Mouse (Mus musculus) urinary bladder, postnatal 10 days (tissue): ENCODE data around the gene H2al2a.
"Not testable (repeated sequence)": the region's sequence is repeated elsewhere in the genome, so short reads cannot be mapped to it uniquely, and the experiment has no call there.

Experiments
- DNase-seq: peaks from one replicate; pipeline ENCODE4 v3.0.0; 2022; ENCODE audit warnings: low spot score

The H2al2a gene

DNA sequence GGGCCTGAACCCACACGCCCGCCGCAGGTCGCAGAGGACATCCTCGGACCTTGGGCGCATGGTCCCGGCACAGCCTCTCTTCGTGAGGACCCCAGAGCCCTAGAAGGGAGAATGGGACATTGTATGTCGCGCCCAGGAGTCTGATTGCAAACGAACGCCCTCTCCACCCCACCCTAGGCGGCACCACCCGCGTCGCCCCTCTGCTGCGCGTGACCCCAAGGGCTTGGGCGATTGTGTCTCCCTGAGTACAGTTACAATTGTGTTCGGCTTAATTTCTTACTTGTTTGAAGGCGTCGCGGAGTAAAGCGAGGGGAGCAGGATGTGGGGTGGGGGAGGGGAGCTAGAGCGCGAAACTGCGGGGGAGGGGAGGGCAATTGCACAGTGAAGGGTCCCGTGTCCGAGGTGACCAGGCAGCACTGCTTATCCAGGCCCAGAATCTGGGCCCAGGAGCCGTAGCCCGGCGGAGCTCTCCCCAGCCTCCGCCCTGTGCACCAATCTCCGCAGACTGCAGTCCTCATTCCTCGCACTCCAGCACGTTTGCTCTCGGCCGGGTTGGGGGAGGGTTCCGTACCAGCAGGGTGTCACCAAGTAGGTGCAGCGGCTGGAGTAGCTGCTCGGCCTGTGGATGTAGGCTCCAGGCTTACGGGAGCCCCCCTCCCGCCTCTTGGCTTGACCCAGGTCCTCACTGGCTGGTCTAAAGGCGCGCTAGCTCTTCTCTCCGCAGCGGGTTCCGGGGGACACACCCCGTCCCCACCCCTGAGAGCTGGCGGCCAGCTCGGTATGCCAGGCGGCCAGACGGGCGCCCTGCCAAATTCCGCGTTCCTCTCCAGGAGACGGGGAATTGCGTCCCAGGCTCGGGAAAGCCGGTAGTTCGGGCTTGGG lies 31.6 kb upstream of the H2al2a start:
- peak; percentile 68 for DNase-seq

GRCm38 (mm10) chr2:18027448-18028139 lies 30.8 kb upstream of the H2al2a start:
- DNase-seq = peak; percentile 80

- DNase-seq = no peak
These were observed 29.6 kb upstream of the H2al2a start for GRCm38 (mm10) chr2:18026116-18026947.

- no peak for DNase-seq
These were observed 29.0 kb upstream of the H2al2a start for GRCm38 (mm10) chr2:18025781-18026115.

DNA sequence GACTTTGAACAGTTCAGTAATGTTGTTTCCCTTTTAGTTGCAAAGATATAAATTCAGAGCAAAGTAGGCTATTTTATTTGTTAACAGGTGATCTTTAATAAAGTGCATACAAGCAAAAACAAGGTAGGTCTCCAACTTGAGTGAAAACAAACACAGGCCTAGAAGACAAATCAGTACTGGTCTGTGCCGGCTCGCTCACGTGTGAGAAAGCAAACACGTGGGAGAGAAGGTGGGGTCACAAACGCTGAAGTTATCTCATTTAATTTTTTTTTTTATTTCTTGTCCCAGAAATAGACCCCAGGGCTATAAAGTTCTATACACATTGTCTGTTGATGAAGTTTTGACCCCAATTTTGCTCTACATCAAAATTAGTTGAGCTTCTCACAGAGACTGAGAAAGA lies 28.4 kb upstream of the H2al2a start:
- DNase-seq = no peak

DNA sequence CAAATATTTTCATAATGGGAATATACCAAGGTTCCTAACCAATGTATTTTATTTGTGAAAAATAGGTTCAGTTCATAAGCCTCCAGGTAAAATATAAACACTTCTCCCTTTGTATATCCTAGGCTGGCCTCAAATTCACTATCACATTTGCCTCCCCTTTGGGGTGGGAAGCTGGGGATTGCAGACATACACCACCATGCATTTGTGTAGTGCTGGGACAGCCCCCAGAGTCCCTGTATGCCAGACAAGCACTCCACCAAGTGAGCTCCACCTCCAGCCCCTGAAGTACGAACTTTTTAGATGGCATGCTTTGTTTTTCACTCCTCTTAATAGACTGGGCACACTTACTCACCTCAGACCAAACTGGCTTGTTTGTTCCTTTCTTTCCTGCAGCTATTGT lies 26.1 kb upstream of the H2al2a start:
- no peak for DNase-seq

DNA sequence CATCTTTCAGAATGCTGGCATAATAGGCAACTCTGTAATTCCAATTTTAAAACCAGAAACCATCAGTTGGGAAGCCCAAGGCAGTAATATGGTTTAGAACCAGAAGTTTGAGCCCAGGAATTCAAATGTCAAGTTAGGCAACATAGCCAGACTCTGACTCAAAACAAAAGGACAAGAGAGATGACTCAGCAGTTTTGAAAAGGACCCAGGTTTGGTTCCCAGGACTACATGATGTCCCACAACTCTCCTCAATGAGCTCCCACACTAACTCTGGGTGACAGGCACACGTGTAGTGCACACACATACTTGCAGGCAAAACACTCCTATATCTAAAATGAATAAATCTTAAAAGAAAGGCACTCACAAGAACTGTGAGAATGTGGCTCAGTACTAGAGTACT lies 22.4 kb upstream of the H2al2a start:
- DNase-seq = no peak

GRCm38 (mm10) chr2:18017321-18017720 lies 20.6 kb upstream of the H2al2a start:
- DNase-seq = no peak

- no peak for DNase-seq
These were observed 19.9 kb upstream of the H2al2a start for GRCm38 (mm10) chr2:18016639-18017038.

DNA sequence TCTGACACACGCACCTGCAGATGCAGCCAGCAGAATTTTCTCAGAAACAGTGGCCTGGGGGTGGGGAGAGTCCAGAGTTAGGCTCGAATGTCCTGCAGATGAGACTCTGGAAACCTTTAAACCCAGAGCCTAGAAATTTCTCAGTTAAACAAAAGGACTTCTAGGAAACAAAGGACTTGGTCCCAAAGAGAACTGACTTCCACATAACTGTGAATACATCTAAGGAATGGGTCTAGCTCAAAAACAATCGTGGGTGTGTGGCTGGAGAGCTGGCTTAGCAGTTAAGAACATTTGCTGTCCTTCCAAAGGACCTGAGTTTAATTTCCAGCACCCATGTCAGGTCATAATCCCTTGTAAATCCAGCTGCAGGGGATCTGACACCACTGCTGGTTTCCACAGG lies 18.8 kb upstream of the H2al2a start:
- no peak for DNase-seq

GRCm38 (mm10) chr2:18012866-18013265 lies 16.1 kb upstream of the H2al2a start:
- DNase-seq = no peak

GRCm38 (mm10) chr2:18011226-18011625 lies 14.5 kb upstream of the H2al2a start:
- no peak for DNase-seq

DNA sequence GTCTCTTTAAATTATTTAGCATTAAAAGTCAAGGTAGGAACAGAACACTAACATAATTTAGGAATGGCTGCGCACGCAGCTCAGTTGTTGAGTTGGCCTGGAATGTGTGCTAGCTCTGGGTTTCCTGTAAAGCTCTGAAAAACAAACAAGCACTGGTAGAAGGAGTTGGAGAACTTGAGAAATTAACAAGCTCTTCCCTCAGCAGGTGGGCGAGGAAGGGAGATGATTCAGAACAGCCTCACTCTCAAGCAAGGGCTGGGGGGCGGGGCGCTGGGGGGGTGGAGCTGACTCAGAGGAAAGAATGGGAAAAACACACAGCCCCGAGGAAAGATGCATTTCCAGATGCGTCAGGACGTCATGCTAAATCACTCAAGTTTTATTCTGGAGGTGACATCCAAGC lies 8.4 kb upstream of the H2al2a start:
- no peak for DNase-seq

GRCm38 (mm10) chr2:18004286-18004685 lies 7.5 kb upstream of the H2al2a start:
- no peak for DNase-seq

DNA sequence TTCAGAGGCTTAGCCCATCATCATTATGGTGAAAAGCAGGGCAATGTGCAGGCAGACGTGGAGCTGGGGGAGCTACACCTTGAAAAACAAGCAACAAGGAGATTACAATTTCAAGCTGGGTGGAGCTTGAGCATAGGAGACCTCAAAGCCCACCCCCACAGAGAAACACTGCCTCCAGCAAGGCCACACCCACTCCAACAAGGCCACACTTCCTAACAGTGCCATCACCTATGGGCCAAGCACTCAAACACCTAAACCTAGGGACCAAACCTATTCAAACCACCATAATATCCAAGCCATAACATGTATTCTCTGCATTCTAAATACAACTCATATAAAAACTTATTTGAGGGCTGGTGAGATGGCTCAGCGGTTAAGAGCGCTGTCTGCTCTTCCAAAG lies 5.5 kb upstream of the H2al2a start:
- DNase-seq = no peak

- no peak for DNase-seq
These were observed 7.2 kb downstream of the H2al2a start for GRCm38 (mm10) chr2:17989562-17989961.

- DNase-seq = no peak
These were observed 7.6 kb downstream of the H2al2a start for GRCm38 (mm10) chr2:17989115-17989514.

GRCm38 (mm10) chr2:17986694-17987093 lies 10.1 kb downstream of the H2al2a start:
- no peak for DNase-seq

DNA sequence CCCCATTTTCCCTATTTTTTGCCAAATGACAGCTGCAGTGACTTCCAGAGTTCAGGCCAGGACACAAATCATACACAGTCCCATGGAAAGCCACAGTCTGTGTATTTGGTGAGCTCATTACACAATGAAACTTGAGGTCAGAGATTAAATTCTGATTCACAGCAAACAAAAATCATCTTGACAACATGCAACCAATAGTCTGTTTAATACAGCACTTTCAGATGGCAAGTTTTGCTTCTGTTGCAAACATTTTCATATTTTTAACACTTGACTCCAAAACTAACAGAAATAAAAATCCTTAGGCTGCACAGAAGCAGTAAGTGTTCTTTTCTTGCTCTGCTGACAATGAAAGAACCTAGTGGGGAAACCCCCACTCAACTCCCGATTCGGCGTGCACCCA lies 12.0 kb downstream of the H2al2a start:
- DNase-seq = no peak

- DNase-seq = no peak
These were observed 14.0 kb downstream of the H2al2a start for GRCm38 (mm10) chr2:17982747-17983146.

DNA sequence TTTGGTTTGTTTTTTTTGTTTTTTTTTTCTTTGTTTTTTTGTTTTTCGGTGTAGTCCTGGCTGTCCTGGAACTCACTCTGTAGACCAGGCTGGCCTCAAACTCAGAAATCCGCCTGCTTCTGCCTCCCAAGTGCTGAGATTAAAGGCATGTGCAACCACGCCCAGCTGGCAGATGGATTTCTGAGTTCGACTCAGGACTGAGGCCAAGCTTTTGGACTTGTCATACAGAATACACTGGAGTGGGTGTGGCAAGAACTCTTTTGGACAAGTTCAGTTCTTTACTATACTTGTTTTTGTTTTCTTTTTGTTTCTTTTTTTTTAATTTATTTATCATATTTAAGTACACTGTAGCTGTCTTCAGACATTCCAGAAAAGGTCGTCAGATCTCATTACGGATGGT lies 18.1 kb downstream of the H2al2a start:
- no peak for DNase-seq

- not testable (repeated sequence) for DNase-seq
These were observed 18.5 kb downstream of the H2al2a start for GRCm38 (mm10) chr2:17978251-17978650.

- not testable (repeated sequence) for DNase-seq
These were observed 19.1 kb downstream of the H2al2a start for GRCm38 (mm10) chr2:17977645-17978044.
